Mouse (Mus musculus) forebrain, postnatal 0 days (tissue): ENCODE measurements around the gene 1810055G02Rik. TPM values are rescaled to one million over a fixed set of nuclear protein-coding genes. Genes with fewer than 3 reads are reported as not detected.

Experiments used
- ATAC-seq: fragments of 200-750 bp; cut with Nextera tagmentation; 2 replicates; pipeline ENCODE4 v1.8.0; 2017; ENCODE audit warnings: mild to moderate bottlenecking, moderate library complexity
- DNase-seq: peaks from one replicate; pipeline ENCODE4 v3.0.0-alpha.2; 2015
- H3K27ac ChIP-seq: fragments of 300-500 bp; sonication (generic); 2 replicates; pipeline ENCODE4 v1.5.1; 2014; ENCODE audit warnings: low read depth, mild to moderate bottlenecking, antibody characterized with exemption, low read length, moderate library complexity, mixed read lengths
- H3K27me3 ChIP-seq: fragments of 300-500 bp; sonication (generic); 2 replicates; pipeline ENCODE4 v1.6.1; 2014; ENCODE audit warnings: mild to moderate bottlenecking, low read length, mixed read lengths; ENCODE audit not compliant: insufficient read depth
- H3K36me3 ChIP-seq: fragments of 300-500 bp; sonication (generic); 2 replicates; pipeline ENCODE4 v1.6.1; 2014; ENCODE audit warnings: mild to moderate bottlenecking, moderate library complexity; ENCODE audit not compliant: insufficient read depth
- H3K4me1 ChIP-seq: fragments of 300-500 bp; sonication (generic); 2 replicates; pipeline ENCODE4 v1.6.1; 2014; ENCODE audit warnings: antibody characterized with exemption; ENCODE audit not compliant: insufficient read depth
- H3K4me2 ChIP-seq: fragments of 300-500 bp; sonication (generic); 2 replicates; pipeline ENCODE4 v1.6.1; 2014; ENCODE audit warnings: low read depth, mild to moderate bottlenecking, moderate library complexity
- H3K4me3 ChIP-seq: fragments of 300-500 bp; sonication (generic); 2 replicates; pipeline ENCODE4 v1.5.1; 2014; ENCODE audit warnings: low read depth, low read length, mixed read lengths
- H3K9ac ChIP-seq: fragments of 300-500 bp; sonication (generic); 2 replicates; pipeline ENCODE4 v1.6.1; 2014; ENCODE audit warnings: mild to moderate bottlenecking
- H3K9me3 ChIP-seq: fragments of 300-500 bp; sonication (generic); 2 replicates; pipeline ENCODE4 v1.6.1; 2016; ENCODE audit warnings: low read length
- CTCF ChIP-seq: sonication (generic); IDR thresholded peaks from 2 replicates; pipeline ENCODE4 v1.5.1; 2016; ENCODE audit warnings: antibody characterized with exemption, control low read depth, low read depth
- WGBS: fragments of 180-500 bp; shearing (Covaris S2); extraction: QIAGEN DNeasy Blood & Tissue Kit; methylation state at CpG from one replicate; pipeline ENCODE4 v1.1.7; 2014; 5-methylcytosine and 5-hydroxymethylcytosine counted together
- polyA plus RNA-seq: library from polyadenylated mRNA; unstranded; fragments of >200 nt; fragmentation: Nextera tagmentation; extraction: Ambion mirVana; gene quantifications from 2 replicates; pipeline ENCODE4 v1.2.1, GENCODE M21; 2015
- total RNA-seq: library from RNA; depleted of rRNA; stranded (reverse); fragments of >200 nt; gene quantifications from 2 replicates; pipeline ENCODE4 v1.2.3, GENCODE M21; 2014

Gene 1810055G02Rik
- total and polyA plus RNA-seq, 2 experiments from 2014 or later = 37.2 to 39.0 TPM

GRCm38 (mm10) chr19:3684957-3685580, 23.0 kb upstream of the 1810055G02Rik start:
- Histone ChIP-seq H3K27me3 (no peaks in the 10 kb centered on the region), H3K4me1 (peaks cover 9% of the 10 kb centered on the region; the same call in 1 of the 2 replicates), H3K27ac (no peak overlapping the region; the same call in 1 of the 2 replicates), H3K4me3 (peak overlapping the region; percentile 78), H3K36me3 (no peaks in the 10 kb centered on the region), H3K9ac (no peak overlapping the region), H3K4me2 (peak overlapping the region; percentile 99), H3K9me3 (no peaks in the 10 kb centered on the region)
- TF ChIP-seq CTCF = no peak
- WGBS = 14% methylated on average over 11 of the region's 11 CpGs
- DNase-seq (no peak), ATAC-seq (no peak)

GRCm38 (mm10) chr19:3685611-3686214, 22.4 kb upstream of the 1810055G02Rik start:
- peak overlapping the region; percentile 58 for H3K9ac ChIP-seq
- 4% methylated on average over 45 of the region's 45 CpGs for WGBS
- H3K36me3 ChIP-seq = no peaks in the 10 kb centered on the region
- peak overlapping the region; percentile 78 for H3K4me3 ChIP-seq
- H3K9me3 ChIP-seq = no peaks in the 10 kb centered on the region
- no peaks in the 10 kb centered on the region for H3K27me3 ChIP-seq
- H3K27ac ChIP-seq = 0 out of 2 replicates have a peak overlapping the region, but pooled peaks have one; percentile 9
- DNase-seq = no peak
- peak overlapping the region; percentile 99 for H3K4me2 ChIP-seq
- H3K4me1 ChIP-seq = peaks cover 9% of the 10 kb centered on the region; the same call in 1 of the 2 replicates
- ATAC-seq = peak; percentile 10; the same call in 1 of the 2 replicates
- TF ChIP-seq CTCF = no peak

- H3K4me3 ChIP-seq = peak within 1 kb of the TSS; percentile 78
- peak within 1 kb of the TSS; percentile 99 for H3K4me2 ChIP-seq
- WGBS = under 1% methylated on average over 57 of the region's 83 CpGs
- H3K27me3 ChIP-seq = no peaks in the 10 kb centered on the region
- peaks cover 9% of the 10 kb centered on the region; the same call in 1 of the 2 replicates for H3K4me1 ChIP-seq
- H3K36me3 ChIP-seq = no peaks in the 10 kb centered on the region
- 0 out of 2 replicates have a peak, but pooled peaks have one; percentile 1 for TF ChIP-seq CTCF
- peak within 1 kb of the TSS; percentile 58 for H3K9ac ChIP-seq
- DNase-seq = peak; percentile 43
- no peaks in the 10 kb centered on the region for H3K9me3 ChIP-seq
- H3K27ac ChIP-seq = peak within 1 kb of the TSS; percentile 9; the same call in 1 of the 2 replicates
- peak; percentile 63 for ATAC-seq
Observed at GRCm38 (mm10) chr19:3686215-3686894, 21.7 kb upstream of the 1810055G02Rik start, which contains the start of gene Lrp5. Gene Lrp5 (minus strand): TSS chr19:3686564.

- TF ChIP-seq CTCF = no peak
- H3K4me1 ChIP-seq = peaks cover 9% of the 10 kb centered on the region; the same call in 1 of the 2 replicates
- H3K9ac ChIP-seq = no peak overlapping the region
- ATAC-seq (peak; percentile 12; the same call in 1 of the 2 replicates), DNase-seq (no peak)
- H3K4me2 ChIP-seq = no peak overlapping the region
- H3K27ac ChIP-seq = no peak overlapping the region
- no peaks in the 10 kb centered on the region for H3K9me3 ChIP-seq
- WGBS = 36% methylated on average over 5 of the region's 5 CpGs
- no peaks in the 10 kb centered on the region for H3K36me3 ChIP-seq
- no peaks in the 10 kb centered on the region for H3K27me3 ChIP-seq
- H3K4me3 ChIP-seq = no peak overlapping the region
Observed at GRCm38 (mm10) chr19:3687676-3688171, 20.4 kb upstream of the 1810055G02Rik start.

- 92% methylated on average over 5 of the region's 5 CpGs for WGBS
- ATAC-seq = no peak
- TF ChIP-seq CTCF = no peak
Observed at GRCm38 (mm10) chr19:3691337-3691736, 16.8 kb upstream of the 1810055G02Rik start.

GRCm38 (mm10) chr19:3692414-3693145, 15.5 kb upstream of the 1810055G02Rik start:
- ATAC-seq (no peak), DNase-seq (no peak)
- Histone ChIP-seq H3K36me3 (no peaks in the 10 kb centered on the region), H3K4me1 (no peaks in the 10 kb centered on the region), H3K4me2 (no peak overlapping the region), H3K27ac (no peak overlapping the region), H3K9me3 (no peaks in the 10 kb centered on the region), H3K4me3 (no peak overlapping the region), H3K27me3 (no peaks in the 10 kb centered on the region), H3K9ac (no peak overlapping the region)
- whole genome bisulfite sequencing = 58% methylated on average over 6 of the region's 6 CpGs
- no peak for TF ChIP-seq CTCF

More at GRCm38 (mm10) chr19:3691337-3691736, 16.8 kb upstream of the 1810055G02Rik start:
- Histone ChIP-seq H3K4me3 (no peak overlapping the region), H3K27ac (no peak overlapping the region), H3K9me3 (no peaks in the 10 kb centered on the region), H3K36me3 (no peaks in the 10 kb centered on the region), H3K4me2 (no peak overlapping the region), H3K9ac (no peak overlapping the region), H3K27me3 (no peaks in the 10 kb centered on the region), H3K4me1 (no peaks in the 10 kb centered on the region)
- no peak for DNase-seq
